Mouse (Mus musculus): ENCODE data around the gene Capn6.

Capn6 gene

DNA sequence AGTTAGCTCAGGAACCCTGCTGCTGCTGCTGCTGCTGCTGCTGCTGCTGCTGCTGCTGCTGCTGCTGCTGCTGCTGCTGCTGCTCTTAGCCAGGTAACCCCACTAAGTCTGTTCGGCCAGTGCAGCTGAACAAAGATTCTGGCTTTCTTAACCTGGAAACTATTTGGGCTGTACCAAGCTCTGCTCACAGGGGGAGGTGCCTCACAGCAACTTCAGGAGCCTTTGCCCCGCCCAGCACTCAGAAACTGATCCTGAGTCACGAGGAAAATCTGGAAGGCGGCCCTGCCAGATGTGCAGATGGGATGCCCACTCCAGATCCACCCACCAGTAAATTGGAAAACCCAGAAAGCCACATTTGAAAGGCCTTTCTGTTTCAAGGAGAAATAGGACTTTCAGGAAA is at the start of gene Capn6:
TSS of gene Capn6 (minus strand) at position 203 of the 400 bp plus-strand sequence.
- DNase-seq (ENCODE audit: low read depth) = no peak

DNA sequence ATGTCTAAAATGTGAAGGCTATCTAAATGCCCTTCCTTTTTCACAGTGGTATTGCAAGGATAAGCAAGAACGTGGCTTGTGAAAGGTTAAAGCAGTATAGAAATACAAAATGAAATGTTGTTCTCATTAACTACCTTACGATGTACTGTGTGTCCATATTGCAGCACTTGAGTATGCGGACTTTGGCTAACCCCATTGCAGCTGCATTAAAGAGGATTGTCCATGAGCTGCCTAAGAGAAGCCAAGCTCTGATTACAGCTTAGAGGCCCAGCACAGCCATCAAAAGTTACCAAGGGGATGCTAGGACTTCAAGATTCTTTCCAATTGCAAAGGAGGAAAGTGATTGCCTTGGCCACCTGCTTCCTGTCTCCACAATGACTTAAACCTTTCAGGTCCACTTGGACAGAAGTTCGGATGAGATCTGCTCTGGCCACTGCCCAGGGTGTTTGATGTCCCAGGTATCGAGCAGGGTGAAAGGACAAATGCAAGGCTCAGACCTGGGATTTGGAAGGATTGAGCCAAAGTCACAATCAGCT is 40.0 kb upstream of the Capn6 start:
- DNase-seq (ENCODE audit: low read depth) = no peak

DNA sequence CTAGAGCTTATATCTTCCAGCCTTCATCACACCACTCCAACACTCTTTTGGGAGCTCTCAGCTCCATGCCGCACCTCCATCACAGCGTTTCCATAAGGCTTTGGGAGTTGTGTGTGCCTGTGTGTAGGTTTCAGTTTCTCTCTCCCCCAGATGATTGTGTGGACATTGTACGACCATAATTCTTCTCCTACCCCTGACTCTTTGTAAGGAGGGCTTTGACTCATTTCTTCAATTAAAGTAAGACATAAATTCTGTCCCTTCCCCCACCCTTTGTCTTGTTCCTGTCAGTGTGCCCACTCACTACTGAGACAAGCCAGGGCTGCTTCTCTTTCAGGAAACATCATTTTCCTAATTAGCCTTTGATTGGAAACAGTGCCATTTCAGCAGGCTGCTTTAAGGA is 24.1 kb upstream of the Capn6 start:
- no peak for DNase-seq (ENCODE audit: low read depth)

DNA sequence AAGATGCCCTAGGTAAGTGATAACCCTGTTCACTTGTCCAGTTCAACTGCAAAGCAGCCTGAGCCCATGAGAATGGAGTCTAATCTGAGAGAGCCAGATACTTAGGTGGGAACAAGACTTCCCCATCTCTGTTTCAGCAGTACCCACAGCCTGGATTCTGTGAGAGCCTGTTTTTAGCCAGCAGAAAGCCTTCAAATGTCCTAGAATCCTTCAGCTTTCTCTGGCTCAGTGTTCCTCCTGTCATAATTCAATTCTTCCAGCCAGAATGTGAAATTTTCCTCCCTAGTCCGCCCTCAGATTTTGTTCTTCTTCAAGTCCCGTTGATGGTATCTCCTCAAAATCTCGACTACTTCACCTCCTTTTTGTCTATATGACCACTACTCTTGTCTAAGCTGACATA is 22.8 kb upstream of the Capn6 start:
- no peak for DNase-seq (ENCODE audit: low read depth)

DNA sequence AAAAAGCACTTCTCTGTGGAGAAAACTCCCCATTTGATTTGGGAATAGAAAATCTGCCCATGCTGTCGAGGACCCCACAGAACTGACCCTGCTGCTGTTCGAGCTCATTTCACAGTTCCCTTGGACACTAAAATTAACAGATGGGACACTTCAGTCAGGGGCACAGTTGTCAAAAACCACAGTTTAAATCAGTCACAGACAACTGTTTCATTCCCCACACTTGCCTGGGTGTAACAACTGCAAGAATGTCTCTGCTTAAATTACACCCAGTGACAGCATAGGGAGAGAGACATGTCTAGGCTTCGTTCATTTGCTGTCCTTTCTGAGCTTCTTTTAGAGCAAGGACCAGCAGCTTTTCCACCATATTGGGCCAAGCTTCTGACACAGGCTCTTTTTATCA is 19.4 kb upstream of the Capn6 start:
- DNase-seq (ENCODE audit: low read depth) = no peak

DNA sequence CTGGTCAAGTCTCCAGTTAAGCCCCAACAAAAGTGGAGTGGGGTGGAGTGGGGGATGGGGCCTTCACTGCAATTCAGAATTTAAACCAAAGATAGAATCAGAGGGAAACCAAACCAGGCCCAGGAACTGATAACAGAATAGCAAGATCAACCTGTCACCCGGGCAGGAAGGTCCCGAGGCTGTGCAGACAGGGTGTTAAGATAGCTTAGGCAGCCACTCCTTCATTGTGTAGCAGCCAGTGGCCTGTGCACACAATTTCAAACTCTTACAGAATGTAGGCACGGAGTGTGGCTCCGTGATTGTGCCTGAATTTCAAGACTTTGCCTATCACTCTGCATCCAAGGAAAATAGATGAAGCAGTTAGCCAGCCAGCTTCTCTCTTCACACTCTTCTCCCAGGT is 693 bp downstream of the Capn6 start:
- no peak for DNase-seq (ENCODE audit: low read depth)

DNA sequence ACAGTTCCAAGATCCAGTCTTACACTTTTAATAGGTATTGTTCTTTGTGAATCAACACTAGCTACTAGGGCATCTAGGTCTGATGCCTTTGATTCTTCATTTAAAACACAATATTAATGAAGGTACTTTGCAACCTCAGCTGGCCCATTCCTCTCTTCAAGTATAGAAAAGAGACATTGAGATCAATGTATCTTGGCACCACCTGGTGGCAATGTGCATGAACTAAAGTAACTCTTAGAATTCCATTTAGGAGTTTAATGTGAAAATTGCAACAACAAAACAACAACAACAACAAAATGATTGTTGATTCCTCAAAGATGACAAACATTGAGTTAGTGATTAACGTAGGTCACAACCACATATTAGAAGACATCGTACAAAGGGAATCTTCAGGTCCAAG is 8.3 kb downstream of the Capn6 start:
- no peak for DNase-seq (ENCODE audit: low read depth)

DNA sequence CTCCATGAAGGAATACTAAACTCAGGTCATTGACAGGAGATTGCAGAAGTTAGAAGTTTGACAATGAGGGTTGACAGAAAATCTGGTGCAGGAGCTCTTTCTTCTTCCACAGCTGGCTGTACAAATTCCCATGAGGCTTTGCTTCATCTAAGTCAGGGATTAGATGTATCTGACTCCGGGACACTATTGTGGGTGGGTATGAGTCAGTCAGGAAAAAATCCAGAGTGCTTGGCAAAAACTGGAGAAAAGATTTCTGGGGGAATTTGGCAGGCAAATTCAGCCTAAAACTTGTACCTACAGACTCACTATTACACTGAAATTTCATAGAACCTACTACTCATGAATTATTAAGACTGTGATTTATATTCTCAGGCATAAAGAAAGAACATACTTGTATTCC is 11.3 kb downstream of the Capn6 start:
- DNase-seq (ENCODE audit: low read depth) = no peak

DNA sequence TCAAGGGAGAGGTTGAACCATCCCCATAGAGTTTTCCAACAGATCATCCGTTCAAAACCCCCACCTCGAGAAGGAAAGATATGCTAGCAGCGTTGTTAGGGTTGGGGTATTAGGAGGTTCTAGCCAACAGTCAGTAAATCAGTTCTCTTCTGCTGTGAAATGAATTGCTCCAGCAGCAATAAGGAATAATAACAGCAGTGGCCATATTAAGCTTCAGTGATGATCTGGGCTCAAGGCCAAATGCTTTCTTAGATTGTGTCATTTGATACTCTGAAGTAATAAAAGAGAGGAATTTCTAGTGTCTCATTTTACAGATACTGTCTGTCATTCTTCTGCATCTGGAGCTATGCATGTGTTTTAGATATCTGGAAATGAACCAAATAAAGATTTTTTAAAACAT is 64.7 kb downstream of the Capn6 start:
- DNase-seq (ENCODE audit: low read depth) = no peak
